Mouse (Mus musculus) spleen, postnatal 10 days (tissue): Measurements from ENCODE around the gene Herc4.
"Not testable (repeated sequence)": the region's sequence is repeated elsewhere in the genome, so short reads cannot be mapped to it uniquely, and the experiment has no call there.

ENCODE experiments used
- DNase-seq, 2 experiments: peaks; one replicate each; pipeline ENCODE4 v3.0.0; 2021 to 2022; ENCODE audit warnings: low spot score in 2 of 2

Gene Herc4

DNA sequence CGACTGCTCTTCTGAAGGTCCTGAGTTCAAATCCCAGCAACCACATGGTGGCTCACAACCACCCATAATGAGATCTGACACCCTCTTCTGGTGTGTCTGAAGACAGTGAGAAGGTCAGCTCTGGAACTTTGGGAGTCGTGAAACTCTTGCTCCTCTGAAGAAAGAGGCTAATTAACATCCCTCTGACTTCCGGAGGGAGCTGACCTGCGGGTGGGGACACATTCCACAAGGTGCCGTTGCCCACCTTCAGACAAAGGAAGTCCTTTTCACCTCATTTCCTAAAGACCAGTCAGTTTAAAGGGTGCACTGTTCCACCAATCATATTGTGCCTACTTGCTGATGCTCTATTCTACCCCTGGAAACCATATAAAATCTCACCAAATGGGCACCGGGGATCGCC lies 107.5 kb downstream of the Herc4 start:
- DNase-seq, result not testable (repeated sequence)

DNA sequence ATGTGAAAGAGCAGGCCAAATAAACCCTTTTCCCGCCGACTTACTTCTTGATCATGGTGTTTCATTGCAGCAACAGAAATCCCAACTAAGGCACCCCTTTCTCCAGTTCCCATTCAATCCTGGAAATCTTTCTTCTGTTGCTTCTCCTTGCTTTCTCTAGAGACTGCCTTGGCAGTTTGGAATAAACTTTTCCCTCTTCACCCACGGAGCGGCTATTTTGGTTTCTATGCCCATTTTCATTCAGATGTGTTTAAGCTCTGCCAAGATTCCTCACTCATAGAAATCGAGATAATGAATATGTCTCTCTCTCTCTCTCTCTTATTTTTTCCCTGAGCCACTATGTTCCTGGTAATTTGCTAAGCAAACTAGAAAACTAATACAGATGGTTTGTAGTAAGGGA lies 108.5 kb downstream of the Herc4 start:
- DNase-seq, result no peak

DNA sequence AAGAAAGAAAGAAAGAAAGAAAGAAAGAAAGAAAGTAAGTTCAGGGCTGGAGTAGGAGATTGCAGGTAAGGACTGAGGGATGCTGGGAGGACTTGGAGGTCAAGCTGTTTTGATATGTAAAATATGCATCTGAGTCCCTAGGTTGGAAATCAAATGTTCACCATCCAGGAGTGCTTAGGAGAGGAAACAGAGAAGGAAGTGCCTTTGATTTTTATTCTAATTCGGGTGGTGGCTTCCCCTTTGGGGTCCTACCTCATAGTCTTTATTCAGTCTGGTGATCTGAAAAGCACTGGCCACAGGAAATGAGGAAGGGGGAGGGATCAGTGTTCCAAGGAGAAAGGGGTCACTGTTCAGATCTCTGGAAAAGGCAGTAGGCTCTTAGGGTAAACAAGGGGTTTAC lies 116.9 kb downstream of the Herc4 start:
- no peak for DNase-seq

DNA sequence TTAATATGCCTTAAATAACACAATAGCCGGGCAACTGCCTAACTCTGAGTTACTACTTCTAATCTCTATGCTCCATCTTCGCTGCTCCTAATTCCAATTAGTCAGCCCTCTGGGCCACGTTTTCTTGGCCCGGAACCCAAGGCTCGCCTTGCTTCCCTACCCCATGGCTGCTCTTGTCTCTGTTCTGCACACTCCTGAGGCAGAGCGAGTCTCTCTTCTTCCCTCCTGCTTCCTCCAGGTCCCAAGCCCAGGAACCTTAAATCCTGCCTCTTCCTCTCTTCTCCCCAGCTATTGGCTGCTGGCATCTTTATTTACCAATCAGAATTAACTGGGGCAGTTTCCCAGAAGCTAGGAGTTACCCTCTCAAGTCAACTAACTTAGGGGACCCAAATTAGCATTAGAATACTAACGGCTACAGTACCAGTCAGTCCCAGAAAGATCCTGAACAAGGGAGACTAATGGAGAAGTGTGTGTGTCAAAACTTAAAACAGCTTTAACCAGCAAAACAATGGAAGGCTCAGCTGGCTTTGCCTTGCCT lies 122.4 kb downstream of the Herc4 start:
- DNase-seq, result no peak

DNA sequence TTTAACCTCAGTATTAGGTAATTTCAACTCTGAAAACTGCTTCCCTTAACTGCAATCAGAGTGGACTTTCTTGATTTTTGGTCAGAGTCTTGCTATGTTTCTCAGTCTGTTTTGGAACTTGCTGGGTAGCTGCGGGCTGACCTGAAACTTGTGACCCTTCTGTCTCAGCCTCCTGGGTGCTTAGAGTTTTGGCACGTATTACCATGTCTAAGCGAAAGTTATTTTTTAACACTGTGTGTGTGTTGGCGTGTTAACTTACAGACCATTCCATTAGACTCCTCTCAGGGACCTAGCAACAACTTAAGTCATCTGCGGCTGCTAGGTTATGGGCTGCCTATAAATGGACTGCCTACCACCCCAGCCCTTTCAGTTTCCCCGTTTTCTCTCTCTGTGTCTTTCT lies 123.8 kb downstream of the Herc4 start:
- no peak for DNase-seq
